Mouse (Mus musculus): Measurements from ENCODE around the gene Add3.
"Not testable (repeated sequence)": the region's sequence is repeated elsewhere in the genome, so short reads cannot be mapped to it uniquely, and the experiment has no call there.

Add3 gene

DNA sequence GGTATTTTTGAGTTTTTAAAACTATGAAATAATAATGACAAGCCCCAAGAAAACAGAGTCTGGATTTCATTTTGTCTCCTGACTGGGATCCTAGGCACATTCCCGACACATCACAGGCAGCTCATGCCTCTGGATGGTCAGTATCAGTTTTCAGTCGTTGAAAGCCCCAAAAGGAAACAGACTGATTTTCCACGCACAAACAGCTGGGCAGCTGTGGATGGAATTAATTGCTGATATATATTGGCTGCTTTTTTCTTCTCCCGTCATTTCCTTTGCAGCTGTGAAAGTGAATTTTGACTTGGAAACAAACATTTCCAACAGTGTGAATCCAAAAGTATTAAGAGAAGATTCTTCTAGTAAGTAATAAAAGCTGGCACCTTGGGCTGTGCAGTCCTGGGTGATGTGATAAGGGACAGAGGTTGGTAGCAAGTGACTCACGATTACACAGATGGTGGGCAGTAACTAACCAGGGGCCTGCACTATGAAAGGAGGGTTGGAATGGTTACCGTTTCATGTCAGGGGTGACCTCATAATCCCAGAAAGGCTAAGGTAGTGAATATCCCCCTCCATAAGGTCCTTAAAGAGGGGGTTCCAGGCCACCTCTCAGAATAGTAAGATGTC, 51.7 kb downstream of the Add3 start:
- DNase-seq (ENCODE audit: low spot score in 2 of 2) = no peak

DNA sequence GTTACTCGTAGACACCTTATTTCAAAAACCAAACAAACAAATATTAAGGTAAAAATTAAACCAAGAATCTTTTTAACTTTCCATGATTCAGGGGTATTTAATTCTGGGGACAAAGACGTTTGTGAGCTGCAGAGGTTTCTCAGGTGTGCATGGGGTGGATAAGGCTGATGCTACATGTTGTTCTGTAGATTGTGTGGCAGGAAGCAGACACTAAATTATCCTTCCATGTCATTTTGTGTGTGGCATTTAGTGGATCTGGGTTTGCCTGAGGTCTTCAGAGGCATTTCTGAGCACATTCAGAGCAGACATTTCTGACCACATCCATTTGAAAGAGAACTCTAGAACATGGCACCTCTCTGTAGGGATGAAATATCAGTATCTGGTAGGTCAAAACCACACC, 52.9 kb downstream of the Add3 start:
- no peak for DNase-seq (ENCODE audit: low spot score in 2 of 2)

DNA sequence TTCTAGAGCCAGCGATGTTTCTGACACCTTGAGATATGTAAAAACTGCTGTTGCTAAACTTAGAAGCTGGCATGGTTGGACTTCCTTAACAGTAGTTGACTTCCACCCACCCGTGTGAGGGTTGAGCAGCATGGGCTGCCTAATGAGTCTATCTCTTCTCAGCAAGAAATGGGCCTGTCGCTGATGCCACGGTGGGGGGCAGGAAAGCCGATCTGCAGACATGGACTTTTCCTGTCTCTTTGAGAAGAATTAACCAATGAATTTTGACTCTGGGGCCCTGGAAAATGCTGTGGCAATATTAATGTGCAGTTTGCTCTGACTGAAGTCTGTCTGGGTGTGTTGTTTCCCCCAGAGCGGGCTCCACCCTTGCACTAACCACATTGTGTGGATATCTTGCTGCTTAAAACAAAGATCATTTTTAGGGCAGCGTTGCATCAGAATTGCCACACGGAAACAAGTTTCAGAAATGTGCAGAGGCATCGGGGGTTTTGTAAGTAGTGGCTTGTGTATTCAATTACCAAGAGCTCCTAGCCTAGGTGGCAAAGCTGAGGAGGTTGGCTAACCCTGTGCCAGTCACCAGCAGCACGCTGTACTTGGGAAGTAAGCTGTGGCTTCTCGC, 53.8 kb downstream of the Add3 start:
- no peak for DNase-seq (ENCODE audit: low spot score in 2 of 2)

DNA sequence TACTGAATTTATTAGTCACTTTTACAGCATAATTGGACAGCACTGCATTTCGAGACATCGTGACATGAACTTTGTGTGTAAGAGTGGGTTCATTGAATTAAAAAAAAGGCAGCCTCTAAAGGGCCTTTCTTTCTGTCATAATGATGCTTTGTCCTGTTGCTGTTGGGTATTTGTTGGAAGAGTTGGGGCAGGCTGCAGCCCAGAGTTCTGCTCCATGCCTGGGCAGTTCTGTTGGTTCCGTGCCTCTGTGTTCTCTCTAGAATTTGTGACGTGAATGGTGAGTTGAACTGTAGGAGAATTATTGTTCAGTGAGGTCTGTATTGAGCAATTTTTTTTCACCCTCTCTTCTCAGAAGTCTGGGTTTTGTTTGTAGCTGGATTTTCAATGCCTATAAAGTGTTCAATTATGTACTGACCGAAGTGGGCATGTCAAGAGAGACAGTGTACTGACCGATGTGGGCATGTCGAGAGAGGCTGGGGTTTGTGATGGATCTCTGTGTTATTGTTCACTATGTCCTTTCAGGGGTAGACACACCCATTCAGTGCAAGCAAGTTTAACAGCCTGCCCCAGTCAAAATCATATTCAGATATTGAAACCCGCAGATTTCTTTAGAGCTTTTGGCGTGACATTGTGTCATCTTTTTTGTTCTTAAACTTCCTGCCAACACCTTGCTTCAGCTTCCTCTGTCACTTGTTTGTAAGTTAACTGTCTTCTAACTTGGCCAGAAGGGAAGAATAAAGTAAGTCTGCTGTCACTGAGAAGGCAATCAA, 54.7 kb downstream of the Add3 start:
- no peak for DNase-seq (ENCODE audit: low spot score in 2 of 2)

DNA sequence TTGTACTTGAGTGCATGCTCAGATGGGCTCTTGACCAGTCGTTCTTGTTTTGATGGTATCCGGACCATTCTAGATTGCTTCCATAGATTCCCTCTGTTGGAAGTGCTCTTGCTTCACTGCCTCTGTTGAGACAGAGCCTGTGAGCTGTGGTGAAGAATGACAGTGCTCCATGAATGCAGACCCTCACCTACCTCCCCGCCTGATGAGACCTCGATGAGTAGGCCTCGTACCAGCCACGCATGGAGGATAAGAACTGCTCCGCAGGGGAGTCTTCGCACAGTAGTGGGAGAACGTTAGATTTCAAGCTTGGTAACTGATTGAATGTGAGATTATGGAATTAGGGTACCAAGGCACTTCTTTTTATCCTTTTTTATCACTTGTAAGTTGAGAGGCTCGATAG, 56.7 kb downstream of the Add3 start:
- no peak for DNase-seq (ENCODE audit: low spot score in 2 of 2)

DNA sequence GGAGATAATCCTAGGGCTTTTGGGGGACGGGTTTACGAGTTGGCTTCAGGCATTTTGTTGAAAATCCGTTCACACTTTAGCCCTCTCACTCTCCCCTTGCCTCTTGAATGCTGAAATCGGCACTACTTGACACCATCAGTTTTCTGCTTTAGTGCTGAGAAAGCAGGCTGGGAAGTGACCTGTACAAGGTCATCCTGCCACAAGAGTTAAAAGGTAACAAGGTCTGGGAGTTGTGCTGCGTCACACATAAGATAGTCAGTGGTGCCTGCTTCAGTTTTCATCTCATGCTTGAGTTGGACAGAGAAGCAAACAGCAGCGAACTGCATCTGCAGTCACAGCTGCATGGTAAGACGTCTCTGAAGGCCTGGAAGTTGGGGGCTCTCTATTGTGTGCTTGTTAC, 57.5 kb downstream of the Add3 start:
- no peak for DNase-seq (ENCODE audit: low spot score in 2 of 2)

DNA sequence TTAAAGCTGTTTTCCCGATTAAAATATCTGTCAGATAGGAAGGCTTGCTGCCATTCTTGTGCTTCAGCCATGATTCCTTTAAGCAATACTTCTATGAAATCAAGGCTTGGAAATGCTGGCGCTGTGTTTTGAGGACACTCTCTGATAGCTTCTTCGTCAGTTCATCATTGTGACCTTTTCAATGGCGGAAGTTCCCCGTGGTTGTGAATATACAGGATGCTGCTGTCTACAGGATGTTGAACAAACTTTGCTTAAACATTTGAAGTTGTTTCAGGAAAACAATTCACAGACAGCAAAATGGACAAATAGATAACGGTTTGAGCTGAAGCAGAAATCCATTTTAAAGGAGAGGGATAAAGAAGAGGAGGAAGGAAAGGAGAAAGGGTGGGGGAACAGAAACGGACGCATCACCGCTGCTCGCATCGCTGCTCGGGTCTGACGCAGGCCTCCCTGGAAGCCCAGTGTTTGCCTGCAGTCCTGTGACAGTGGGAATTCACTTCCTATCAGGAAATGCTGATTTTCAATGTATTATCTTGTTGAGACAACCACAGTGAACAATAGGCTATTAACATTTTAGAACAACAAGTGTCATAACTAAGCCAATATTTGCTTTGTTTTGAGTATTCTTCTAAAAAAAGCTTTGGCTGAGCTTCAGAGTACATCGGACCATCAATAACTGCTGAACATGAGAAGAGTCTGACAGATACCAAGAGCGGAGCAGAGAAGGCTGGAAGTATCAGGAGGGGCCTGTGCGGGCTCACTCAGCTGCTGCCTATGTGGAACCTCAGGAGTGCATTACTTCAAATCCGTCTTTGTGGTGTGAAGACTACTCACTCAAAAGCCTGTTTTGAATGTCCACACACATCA, 58.7 kb downstream of the Add3 start:
- DNase-seq (ENCODE audit: low spot score in 2 of 2) = no peak

DNA sequence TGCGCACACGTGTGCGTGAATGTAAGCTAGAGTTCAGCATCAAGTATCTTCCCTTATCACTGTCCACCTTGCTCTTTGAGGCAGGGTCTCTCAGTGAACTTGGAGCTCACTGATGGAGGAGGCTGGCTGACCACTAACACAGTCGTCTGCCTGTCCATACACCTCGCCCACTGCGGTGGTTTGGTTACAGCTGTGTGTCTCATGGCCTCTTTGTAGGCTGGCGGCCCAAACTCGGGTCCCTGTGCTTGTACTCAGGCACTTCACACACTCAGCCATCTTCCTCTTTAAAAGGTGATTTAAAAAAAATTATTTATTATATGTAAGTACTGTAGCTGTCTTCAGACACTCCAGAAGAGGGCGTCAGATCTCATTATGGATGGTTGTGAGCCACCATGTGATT, 59.5 kb downstream of the Add3 start:
- DNase-seq (ENCODE audit: low spot score in 2 of 2) = no peak

DNA sequence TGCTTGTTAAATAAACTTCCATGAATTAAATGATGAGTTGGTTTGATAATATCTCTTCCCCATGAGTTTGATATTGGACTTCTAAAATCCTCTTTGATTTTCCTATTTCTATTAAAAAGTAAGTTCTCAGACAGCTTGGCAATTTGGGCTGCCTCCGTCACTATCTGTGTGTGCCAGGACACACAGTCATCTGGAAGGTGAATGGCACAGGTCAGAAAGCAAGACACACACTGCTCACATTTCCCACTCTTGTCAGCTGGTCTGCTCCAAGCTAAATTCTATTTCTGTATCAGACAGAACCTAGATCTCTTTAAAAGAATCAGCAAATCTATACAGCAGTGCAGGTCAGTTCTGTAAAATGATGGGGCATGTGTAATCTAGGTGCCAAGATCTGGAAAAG, 61.9 kb downstream of the Add3 start:
- DNase-seq (ENCODE audit: low spot score in 2 of 2) = no peak

DNA sequence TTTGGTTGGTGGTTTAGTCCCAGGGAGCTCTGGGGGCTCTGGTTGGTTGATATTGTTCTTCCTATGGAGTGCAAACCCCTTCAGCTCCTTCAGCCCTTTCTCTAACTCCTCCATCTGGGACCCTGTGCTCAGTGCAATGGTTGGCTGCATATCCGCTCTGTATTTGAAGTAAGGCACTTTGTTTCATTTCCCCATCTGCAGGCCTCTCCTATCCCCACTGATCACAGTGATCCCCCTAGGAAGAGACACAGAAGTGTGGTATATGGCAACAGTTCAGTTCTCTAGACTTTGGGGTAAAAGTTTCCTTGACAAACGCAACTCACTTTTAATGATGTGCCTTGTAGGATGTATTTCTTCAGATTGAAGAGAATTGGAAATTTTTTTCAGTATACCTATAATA, 66.7 kb downstream of the Add3 start:
- DNase-seq (ENCODE audit: low spot score in 2 of 2) = no peak

DNA sequence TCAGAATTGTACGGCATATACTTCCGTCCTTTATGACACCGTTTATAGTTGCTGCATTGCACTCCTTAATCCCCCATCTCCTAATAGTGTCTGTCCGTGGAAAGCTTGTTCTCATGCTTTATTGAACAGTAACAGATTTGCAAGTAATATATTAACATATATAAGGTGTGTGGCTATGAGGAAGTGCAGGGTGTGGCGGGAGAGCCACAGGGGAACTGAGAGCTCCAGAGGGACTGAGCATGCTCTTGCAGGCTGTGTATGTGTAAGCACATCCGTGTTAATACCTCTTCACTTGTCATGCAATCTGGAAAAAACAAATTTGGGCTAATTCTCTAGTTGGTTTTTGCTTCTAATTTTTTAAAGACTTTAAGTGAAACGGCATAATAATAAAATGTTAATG, 68.6 kb downstream of the Add3 start:
- DNase-seq (ENCODE audit: low spot score in 2 of 2) = no peak

DNA sequence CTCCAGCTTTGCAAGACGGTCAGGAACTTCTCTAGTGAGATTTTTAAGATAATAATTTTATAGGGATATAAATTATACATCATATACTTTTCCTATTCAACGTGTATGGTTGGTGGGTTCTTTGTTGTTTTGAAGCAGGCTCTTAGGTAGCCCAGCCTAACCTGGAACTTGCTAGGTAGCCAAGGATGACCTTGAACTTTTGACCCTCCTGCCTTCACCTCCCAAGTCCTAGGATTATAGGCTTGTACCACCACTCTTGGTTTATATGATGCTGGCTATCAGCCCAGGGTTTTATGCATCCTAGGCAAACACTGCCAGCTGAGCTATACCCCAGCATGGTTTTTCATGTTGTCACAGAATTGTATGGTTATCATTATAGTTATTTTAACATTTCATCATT, 70.0 kb downstream of the Add3 start:
- DNase-seq (ENCODE audit: low spot score in 2 of 2) = no peak

DNA sequence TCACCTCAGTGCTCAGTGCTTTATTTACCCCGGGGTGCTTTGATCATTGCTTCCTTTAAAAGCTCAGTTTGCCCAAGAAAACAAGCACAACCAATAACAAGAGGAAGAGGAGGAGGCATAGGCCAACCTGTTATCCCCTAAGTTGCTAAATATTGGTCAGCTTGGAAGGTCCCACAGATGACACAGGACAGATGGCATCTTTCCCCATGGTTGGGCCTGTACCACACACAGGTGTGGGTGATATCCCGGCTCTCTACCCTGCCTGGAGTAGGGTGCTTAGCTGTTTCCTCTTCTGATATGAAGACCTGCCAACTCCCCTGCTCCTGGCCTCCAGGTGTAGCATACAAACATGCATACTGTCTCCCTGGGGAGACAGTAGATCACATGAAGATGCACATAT, 75.1 kb downstream of the Add3 start:
- no peak for DNase-seq (ENCODE audit: low spot score in 2 of 2)

DNA sequence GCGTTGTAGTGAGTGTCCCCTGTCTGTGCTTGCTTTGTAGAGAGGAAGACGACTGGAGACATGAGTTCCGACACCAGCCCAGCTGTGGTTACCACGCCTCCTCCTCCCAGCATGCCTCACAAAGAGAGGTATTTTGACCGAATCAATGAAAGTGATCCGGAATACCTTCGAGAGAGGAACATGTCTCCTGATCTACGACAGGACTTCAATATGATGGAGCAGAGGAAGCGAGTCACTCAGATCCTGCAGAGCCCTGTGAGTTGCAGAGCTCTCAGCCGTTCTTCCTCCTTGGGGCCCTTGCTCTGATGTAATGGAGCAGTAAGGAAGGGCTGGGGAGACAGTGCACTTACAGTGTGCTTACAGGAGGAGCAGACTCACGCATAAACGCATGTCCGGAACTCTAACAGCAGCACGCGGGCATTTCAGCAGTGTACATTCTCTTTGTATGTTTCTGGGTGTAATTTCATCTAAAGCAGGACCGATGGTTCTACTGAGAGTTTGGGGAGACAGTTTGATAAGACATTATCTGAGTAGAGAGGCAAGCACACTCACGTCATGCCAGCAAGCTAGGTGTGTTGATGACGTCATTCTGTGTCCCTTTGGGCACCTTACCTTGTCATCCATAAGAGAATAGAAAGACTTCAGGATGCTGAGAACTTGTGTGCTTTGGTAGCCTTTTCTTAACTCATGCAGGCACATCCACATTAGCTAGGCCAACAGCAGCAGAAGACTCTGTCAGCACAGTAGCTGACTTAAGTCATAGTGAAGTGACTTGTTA, 76.7 kb downstream of the Add3 start:
- no peak for DNase-seq (ENCODE audit: low spot score in 2 of 2)

DNA sequence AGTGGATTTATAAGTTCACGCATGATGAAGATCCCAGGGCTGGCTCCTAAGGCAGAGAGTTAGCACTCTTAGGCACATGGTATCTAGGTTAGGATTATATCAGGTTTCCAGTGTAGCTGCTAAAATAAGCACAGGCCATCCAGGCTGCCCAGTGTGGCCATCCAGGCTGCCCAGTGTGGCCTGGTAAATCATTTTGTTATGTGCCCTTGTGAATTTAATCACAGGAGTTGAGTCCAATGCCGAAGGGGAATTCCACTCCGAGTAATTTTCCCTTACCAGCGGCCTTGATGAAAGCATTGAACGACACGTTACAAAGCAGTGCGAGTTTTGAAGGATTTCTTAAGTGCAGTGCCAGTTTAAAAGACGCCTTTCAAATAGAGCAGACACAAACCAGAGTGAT, 77.6 kb downstream of the Add3 start:
- no peak for DNase-seq (ENCODE audit: low spot score in 2 of 2)

DNA sequence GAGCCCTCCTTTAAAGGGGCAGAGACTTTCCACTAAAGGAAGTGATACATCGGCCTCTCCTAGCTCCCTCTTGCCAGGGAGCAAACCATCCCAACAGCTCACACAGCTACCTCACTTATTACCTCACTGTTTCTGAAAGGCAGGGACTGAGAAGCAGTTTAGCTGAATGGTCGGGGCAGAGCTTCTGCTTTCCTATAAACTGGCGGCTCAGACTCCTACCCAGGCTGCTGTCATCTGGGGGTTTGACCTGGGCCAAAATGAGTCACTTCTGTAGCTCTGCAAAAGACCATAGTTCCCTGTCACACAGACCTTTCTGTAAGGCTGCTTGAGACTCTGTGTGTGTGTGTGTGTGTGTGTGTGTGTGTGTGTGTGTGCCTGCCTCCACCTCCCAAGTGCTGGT, 79.1 kb downstream of the Add3 start:
- no peak for DNase-seq (ENCODE audit: low spot score in 2 of 2)

DNA sequence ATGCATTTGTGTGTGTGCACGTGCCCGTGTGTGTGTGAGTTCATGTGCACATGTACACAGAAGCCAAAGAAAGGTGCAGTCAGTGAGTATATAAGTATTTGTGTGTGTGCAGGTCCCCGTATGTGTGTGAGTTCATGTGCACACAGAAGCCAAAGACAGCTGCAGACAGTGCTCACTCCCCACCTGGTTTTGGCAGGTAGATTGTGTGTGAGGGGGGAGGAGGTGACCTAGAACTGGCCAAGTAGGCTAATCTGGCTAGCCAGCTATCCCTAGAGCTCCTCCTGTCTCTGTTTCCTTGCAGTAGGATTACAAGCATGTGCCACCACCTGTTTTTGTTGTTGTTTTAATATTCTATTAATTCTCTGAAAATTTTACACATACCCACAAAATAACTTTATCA, 80.9 kb downstream of the Add3 start:
- DNase-seq (ENCODE audit: low spot score in 2 of 2) = no peak

DNA sequence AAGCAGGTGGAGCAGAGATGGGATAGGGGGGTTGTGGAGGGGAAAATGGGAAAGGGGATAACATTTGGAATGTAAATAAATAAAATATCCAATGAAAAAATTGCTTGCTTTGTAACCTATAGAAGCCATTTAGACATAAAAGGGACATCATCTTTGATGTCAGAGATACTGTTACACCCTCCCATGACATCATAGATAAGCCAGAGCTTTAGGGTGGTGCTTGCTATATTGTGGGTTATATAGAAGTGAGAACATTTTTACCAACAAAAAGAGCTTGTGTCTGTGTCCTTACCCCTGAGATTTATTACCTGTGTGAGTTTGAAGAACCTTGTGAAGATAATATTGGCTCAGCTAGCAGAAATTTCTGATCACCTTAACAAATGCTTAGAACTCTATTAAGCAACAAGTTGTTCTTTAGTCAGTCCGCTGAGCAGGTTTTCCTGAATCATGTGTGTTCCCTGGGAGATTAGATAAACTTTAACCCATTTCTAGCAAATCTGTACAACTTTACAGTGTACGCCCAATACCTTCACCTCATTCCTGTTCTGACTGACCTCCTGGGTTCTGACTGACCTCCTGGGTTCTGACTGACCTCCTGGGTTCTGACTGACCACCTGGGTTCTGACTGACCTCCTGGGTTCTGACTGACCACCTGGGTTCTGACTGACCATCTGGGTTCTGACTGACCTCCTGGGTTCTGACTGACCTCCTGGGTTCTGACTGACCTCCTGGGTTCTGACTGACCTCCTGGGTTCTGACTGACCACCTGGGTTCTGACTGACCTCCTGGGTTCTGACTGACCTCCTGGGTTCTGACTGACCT, 85.2 kb downstream of the Add3 start:
- not testable (repeated sequence) for DNase-seq (ENCODE audit: low spot score in 2 of 2)

DNA sequence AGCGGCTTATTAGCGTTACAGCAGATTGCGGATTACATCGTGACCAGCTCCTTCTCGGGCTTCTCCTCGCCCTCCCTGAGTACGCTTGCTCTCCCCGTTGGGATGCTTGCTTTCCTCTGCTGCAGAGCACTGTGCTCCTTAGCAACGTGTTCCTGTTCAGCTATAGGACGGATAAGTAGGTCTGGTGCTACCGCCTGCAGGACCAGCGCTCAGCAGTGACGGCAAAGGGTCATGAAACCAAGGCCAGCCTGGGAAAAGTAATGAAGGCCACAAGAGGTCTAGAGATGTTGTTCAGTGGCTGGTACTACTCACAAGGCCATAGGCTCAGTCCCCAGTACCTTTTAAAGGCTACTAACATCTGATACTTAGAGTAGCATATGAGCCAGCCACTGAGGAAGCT, 86.4 kb downstream of the Add3 start:
- no peak for DNase-seq (ENCODE audit: low spot score in 2 of 2)

DNA sequence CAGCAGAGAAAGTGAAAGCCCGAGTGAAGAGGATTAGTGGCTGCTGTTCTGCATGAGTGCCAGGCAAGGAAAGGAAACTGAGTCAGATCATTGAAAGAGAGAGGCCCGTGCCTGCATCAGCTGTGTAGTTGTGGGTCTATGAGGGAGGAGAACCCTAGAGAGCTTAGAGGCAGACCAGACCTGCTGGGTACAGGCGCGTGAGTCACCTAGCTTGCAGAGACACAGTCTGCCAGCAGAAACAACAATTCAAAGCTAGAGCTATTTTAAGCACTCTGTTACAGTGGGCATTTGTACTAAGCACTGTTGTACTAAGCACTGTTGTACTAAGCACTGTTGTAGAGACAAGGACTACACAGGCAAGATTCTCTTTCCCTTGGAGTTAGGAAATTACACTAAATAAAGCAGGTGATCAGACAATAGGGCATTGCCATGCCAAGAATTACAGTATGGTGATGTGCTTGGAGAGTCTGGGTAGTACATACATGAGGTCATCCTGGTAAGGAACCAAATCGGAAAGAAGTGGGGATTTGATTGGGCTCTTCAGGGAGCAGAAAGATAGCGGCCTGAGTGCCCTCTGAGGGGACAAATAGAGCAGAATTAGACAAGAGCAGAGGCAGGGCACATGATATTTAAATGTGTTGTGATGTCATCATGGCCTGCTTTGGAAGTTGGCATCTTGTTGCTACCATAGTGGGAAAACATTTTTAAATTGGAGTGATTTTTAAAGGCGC, 88.0 kb downstream of the Add3 start:
- DNase-seq (ENCODE audit: low spot score in 2 of 2) = peak; percentile 22 to 31
